Mouse (Mus musculus): ENCODE results near the gene Capn5.
"Not testable (repeated sequence)": the region's sequence is repeated elsewhere in the genome, so short reads cannot be mapped to it uniquely, and the experiment has no call there.

The Capn5 gene

DNA sequence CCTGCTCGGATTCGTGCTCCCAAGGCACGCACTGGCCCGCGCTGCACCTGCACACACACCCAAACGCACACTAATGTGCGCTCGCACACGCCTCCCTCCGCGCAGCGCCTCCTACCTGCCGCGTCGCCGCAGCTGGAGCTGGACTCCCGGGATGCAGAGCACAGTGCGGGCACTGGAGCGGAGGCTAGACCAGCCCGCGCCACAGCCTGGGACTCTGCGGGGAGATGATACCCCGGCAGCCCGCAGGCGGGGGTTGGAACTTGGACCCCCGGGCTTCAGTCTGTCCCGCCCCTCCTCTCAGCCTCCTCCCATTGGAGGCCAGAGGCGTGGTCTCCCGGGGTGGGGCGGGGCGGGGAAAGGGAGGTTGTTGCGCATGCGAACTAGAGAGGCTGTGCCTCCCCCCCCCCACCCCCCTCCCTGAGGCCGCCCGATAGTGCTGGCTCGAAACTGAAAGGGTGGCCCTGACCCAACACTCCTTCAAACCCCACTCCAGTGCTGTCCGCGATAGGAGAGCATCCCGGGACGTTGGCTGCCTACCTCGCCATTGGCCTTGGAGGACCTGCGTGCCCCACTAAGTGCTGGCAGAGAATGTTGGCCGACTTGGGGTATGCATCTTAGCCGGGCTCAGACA, at the start of gene Capn5:
Gene Capn5 (minus strand): TSS at position 346 of the 631 bp plus-strand sequence.
- DNase-seq (ENCODE audit: low read depth) = peak; percentile 92

GRCm38 (mm10) chr7:98223796-98224195, 45.7 kb upstream of the Capn5 start:
- no peak for DNase-seq (ENCODE audit: low read depth)

DNA sequence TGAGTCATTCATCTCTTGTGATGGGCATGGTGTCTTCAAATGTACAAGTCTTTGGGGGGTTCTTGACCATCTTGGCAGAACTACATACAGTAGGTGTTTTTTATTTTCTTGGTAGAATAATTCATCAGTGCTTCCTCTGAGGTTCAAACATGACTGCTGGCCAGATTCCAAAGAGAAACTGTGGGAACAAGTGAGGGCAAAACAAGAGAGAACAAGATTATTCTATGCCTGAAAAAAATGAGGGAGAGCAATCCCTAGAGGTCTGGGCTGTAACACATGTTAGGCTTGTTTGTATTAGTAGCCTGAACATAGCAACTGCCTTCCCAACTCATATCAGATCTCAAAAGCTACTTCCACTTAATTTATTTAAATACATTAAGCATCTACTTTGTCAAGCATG, 38.6 kb upstream of the Capn5 start:
- DNase-seq (ENCODE audit: low read depth) = no peak

DNA sequence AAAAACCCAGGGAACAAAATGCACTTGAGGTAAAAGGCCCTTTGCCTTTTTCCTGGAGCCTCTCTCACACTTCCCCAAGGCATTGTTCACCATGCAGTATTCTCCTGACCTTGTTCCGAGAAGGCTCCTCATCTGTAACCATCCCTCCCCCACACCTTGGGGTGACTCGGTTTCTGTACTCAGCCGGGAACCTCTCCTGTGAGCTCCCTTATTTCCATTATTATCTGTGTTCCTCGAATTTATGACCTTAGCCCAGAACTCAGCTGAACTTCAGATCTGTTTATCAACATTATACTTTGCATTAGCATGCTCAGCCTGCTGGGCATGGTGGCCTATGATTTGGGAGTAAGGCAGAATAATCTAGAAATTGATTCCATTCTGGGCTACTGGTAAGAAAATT, 24.9 kb upstream of the Capn5 start:
- DNase-seq (ENCODE audit: low read depth) = no peak

GRCm38 (mm10) chr7:98201493-98202028, 23.5 kb upstream of the Capn5 start:
- DNase-seq (ENCODE audit: low read depth) = no peak

- no peak for DNase-seq (ENCODE audit: low read depth)
Observed at GRCm38 (mm10) chr7:98200396-98200795, 22.3 kb upstream of the Capn5 start.

DNA sequence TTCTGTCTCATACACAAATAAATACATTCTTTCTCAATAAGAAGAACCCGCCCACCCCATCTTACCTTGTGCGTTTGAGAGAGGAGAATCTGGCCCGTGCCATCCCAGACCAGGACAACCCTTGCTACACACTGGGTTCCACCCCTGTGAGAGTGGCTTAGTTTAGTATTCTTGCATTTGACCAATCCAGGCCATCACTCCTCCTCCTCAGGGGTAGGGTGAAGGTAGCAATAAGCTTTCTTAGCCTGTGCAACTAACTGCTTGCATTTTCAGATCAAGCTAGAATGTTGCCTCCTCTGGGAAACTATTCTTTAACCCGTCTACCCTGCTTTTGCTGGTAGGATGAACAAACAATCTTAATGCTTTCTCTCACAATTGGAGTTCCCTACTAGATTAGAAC, 21.3 kb upstream of the Capn5 start, which contains the start of gene B3gnt6:
Gene B3gnt6 (minus strand): TSS at position 101 of the 400 bp plus-strand sequence.
- DNase-seq (ENCODE audit: low read depth) = no peak

DNA sequence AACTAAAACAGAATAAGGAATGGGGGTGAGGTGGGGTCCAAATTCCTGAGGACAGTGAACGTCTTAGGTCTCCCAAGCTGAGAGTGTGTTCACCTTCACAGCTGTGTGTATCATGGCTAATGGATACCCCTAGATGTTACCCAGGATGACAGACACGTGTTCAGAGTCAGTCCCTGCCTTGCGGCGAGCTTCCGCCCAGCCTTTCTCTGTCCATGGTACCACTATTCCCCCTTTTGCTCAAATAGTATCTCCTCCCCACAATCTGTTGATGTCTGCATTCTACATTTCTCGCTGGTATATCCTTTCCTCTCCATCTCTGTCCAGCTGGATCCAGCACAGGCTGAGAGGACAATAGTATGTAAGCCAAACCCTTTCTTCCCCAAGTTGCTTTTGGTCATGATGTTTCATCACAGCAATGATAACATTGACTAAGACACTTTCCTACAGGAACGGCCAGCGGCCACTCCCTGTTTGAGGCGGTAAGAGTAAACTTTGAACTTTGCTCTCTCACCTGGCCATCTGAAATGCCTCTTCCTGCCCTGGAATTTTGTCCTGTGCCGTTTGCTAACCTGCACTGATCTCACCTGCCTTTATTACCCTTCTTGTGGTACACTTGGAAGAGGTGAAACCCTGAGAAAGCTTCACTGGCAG, 17.2 kb upstream of the Capn5 start:
- no peak for DNase-seq (ENCODE audit: low read depth)

GRCm38 (mm10) chr7:98194026-98194792, 16.1 kb upstream of the Capn5 start:
- DNase-seq (ENCODE audit: low read depth) = peak; percentile 47

DNA sequence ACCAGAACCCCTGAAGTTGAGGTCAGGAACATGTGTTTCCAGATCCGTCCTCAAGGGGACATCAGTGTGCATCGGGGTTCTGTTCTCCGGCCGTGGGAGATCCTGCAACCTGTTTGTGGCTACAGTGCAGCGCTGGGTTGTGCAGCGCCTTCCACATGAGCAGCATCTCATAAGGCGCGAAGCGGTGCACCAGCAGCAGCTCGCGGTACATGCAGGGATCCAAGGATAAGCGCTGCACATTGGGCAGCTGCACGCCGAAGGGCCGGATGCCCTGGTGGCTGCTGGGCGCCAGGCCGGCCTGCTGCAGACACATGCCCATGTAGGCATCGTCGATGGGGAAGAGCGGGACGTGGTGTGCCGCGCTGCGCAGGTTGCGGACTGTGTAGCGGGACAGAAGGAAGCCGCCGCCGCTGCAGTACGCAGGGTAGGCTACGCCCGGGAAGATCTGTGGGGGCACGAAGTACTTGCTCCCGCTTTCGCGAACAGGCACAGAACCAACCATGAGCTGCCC, 15.5 kb upstream of the Capn5 start:
- peak; percentile 55 for DNase-seq (ENCODE audit: low read depth)

DNA sequence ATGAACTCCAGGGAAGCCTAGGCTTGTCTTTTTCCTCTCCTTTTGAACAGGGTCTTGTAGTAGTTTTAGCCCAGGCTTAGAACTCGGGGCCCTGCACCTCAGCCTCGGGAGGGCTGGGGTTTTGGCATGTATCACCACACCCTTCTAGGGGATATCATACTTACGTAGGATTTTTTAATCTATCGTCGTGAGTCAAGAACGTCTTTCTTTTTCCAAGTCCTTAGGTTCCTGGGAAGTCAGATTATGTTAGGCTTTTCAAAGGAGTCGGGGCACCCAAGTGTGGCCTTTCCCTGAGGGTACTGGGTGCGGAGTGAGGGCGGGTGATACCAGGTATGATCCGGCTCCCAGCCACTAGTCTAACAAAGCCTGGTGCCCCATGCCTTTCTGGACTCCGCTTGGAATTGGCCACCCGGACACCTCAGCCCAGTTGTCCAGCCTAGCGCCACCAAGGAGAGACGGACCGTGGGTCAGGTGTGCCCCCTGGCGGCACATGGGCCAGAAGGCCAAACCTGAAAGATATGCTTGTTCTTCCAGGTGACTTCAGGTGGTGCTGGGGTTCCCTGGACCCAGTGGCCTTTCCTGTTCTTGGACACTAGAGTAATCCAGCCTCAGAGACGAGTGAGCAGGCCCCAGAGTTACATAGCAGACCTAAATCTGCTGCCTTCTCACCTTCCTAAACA, 13.6 kb upstream of the Capn5 start:
- no peak for DNase-seq (ENCODE audit: low read depth)

- no peak for DNase-seq (ENCODE audit: low read depth)
Observed at GRCm38 (mm10) chr7:98190578-98190977, 12.5 kb upstream of the Capn5 start.

GRCm38 (mm10) chr7:98189745-98190144, 11.7 kb upstream of the Capn5 start:
- DNase-seq (ENCODE audit: low read depth) = no peak

GRCm38 (mm10) chr7:98188680-98189079, 10.6 kb upstream of the Capn5 start:
- DNase-seq (ENCODE audit: low read depth) = no peak

DNA sequence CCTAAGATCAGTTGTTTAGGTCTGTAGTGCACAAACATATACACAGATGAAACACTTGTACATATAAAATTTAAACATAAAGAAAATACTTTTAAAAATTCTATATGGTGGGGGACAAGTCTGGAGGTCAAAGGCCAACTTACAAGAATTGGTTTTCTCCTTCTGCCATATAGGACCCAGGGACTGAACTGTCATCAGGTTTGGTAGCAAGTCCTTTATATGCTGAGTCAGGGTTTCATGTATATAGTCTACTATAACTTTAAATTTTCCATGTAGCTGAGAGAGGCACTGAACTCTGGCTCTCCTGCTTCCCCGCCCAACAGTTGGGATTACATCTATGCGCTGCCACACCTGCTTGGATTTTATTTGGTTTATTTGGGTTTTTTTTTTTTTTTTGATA, 10.2 kb upstream of the Capn5 start:
- DNase-seq (ENCODE audit: low read depth) = no peak

- not testable (repeated sequence) for DNase-seq (ENCODE audit: low read depth)
Observed at GRCm38 (mm10) chr7:98187332-98187731, 9.3 kb upstream of the Capn5 start.

- no peak for DNase-seq (ENCODE audit: low read depth)
Observed at GRCm38 (mm10) chr7:98186637-98187036, 8.6 kb upstream of the Capn5 start.

DNA sequence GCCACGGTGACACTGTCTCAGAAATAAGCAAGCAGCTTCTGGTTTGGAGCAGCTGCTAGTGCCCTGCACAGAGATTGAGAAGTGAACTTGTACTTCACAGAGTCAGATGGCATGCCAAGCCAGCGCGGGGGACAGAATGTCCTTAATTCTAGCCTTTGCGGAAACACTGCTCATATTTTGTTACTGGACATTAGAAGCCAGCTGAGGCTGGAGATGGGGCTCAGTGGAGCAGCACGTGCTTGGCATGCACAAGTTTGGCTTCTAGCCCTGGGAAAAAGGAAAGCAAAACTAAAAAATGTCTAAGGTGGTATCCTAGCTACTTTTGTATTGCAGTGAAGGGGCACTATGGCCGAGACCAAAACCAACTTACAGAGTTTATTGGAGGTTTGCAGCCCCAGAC, 7.3 kb upstream of the Capn5 start:
- no peak for DNase-seq (ENCODE audit: low read depth)

DNA sequence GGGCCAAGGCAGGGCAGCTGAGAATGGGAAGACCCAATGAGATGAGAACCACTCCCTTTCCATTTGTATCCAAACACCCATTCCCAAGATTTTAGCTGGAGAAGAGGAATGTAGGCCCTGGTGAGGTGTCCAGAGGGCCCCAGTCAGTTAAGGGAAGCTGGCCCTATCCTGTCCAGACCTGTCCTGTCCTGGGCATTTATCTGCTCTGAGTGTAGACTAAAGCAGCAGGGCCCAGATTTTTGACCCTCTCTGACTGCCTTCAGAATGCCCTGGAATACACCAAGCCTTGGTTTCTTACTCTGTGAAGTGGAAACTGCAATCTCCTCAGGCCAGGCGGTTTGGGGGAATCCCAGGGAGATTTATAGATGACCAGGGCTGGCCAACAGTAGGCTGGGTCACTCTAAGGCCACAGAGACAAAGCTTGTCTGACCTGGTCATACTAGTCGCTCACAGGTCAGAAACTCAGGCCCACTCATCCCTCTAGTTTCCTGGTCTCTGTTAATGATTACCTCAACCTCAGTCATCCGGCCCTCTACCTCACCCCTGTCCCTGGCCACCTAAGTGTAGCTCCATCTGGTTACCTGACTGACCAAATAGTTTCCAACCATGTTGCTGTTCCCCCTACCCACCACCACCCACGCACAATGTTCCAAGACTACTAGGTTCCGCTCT, 622 bp upstream of the Capn5 start:
- DNase-seq (ENCODE audit: low read depth) = no peak

DNA sequence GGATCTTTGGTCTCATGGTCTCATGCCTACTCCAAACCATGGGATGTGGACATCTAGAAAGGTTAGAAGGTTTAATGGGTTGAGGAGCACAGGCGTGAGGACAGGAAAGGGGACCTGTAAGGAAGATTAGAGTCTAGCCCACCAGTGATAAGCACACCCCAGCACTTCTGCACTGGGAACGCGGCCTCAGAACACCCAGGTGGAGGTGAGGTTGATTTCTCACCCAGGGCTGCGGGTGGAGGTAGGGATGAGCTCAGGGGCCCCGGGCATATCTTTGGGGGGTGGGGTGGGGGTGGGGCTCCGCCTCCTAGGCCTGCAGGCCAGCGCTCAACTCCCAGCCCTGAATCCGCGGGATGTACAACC, 527 bp downstream of the Capn5 start:
- no peak for DNase-seq (ENCODE audit: low read depth)

GRCm38 (mm10) chr7:98177071-98177485, 996 bp downstream of the Capn5 start:
- DNase-seq (ENCODE audit: low read depth) = no peak

Data from naive thymus-derived CD4-positive, alpha-beta T cell, adult 2 months (primary cell).